Mouse (Mus musculus) midbrain, embryonic 12.5 days (tissue): Measurements from ENCODE around the gene Scarf2. TPM values are rescaled to one million over a fixed set of nuclear protein-coding genes. Genes with fewer than 3 reads are reported as not detected.

Experiments used
- ATAC-seq: fragments of 200-750 bp; cut with Nextera tagmentation; 2 replicates; pipeline ENCODE4 v1.8.0; 2017; ENCODE audit warnings: low read depth, moderate TSS enrichment, moderate library complexity; ENCODE audit not compliant: low FRiP score
- H3K27ac ChIP-seq: fragments of 300-500 bp; sonication (generic); replicated peaks from 2 replicates; pipeline ENCODE4 v1.5.1; 2016; ENCODE audit warnings: mild to moderate bottlenecking
- H3K27me3 ChIP-seq: fragments of 300-500 bp; sonication (generic); 2 replicates; pipeline ENCODE4 v1.6.1; 2016; ENCODE audit warnings: mild to moderate bottlenecking
- H3K36me3 ChIP-seq: fragments of 300-500 bp; sonication (generic); 2 replicates; pipeline ENCODE4 v1.6.1; 2016
- H3K4me1 ChIP-seq: fragments of 300-500 bp; sonication (generic); 2 replicates; pipeline ENCODE4 v1.6.1; 2016
- H3K4me2 ChIP-seq: fragments of 300-500 bp; sonication (generic); replicated peaks from 2 replicates; pipeline ENCODE4 v1.6.1; 2016; ENCODE audit warnings: mild to moderate bottlenecking, moderate library complexity
- H3K4me3 ChIP-seq: fragments of 300-500 bp; sonication (generic); 2 replicates; pipeline ENCODE4 v1.5.1; 2016; ENCODE audit warnings: mild to moderate bottlenecking
- H3K9ac ChIP-seq: fragments of 300-500 bp; sonication (generic); replicated peaks from 2 replicates; pipeline ENCODE4 v1.6.1; 2016; ENCODE audit warnings: mild to moderate bottlenecking, moderate library complexity
- H3K9me3 ChIP-seq: fragments of 300-500 bp; sonication (generic); 2 replicates; pipeline ENCODE4 v1.6.1; 2016; ENCODE audit warnings: mild to moderate bottlenecking
- WGBS: fragments of 180-500 bp; shearing (Covaris S2); methylation state at CpG from one replicate; pipeline ENCODE4 v1.1.7; 2016; 5-methylcytosine and 5-hydroxymethylcytosine counted together
- polyA plus RNA-seq: library from polyadenylated mRNA; unstranded; fragments of >200 nt; fragmentation: Nextera tagmentation; extraction: Ambion mirVana; gene quantifications from 2 replicates; pipeline ENCODE4 v1.2.1, GENCODE M21; 2016

Scarf2 gene
- polyA plus RNA-seq, 1 experiment from 2014 or later: 12.1 TPM

- Histone ChIP-seq H3K9ac (peak overlapping the region; percentile 68), H3K27me3 (peaks cover 89% of the 10 kb centered on the region), H3K27ac (peak overlapping the region; percentile 60), H3K4me2 (peak overlapping the region; percentile 92), H3K4me3 (peak overlapping the region; percentile 62), H3K4me1 (peaks cover 12% of the 10 kb centered on the region), H3K9me3 (no peaks in the 10 kb centered on the region), H3K36me3 (no peaks in the 10 kb centered on the region)
- under 1% methylated on average over 62 of the region's 103 CpGs for WGBS
- peak; percentile 65 for ATAC-seq
Measured at GRCm38 (mm10) chr16:17833681-17834399, 36.8 kb downstream of the Scarf2 start.

GRCm38 (mm10) chr16:17834543-17834942 lies 37.5 kb downstream of the Scarf2 start:
- Histone ChIP-seq H3K36me3 (peaks cover 3% of the 10 kb centered on the region; the same call in 1 of the 2 replicates), H3K4me1 (peaks cover 12% of the 10 kb centered on the region), H3K4me3 (peak overlapping the region; percentile 62), H3K9me3 (no peaks in the 10 kb centered on the region), H3K9ac (peak overlapping the region; percentile 68), H3K27ac (no peak overlapping the region), H3K4me2 (peak overlapping the region; percentile 92), H3K27me3 (peaks cover 86% of the 10 kb centered on the region)
- no peak for ATAC-seq
- WGBS: 54% methylated on average over 7 of the region's 7 CpGs

- Histone ChIP-seq H3K36me3 (peaks cover 10% of the 10 kb centered on the region; the same call in 1 of the 2 replicates), H3K9ac (no peak overlapping the region), H3K4me3 (no peak overlapping the region), H3K4me2 (no peak overlapping the region), H3K27ac (no peak overlapping the region), H3K27me3 (peaks cover 77% of the 10 kb centered on the region), H3K9me3 (no peaks in the 10 kb centered on the region), H3K4me1 (peaks cover 12% of the 10 kb centered on the region)
- ATAC-seq: no peak
- 64% methylated on average over 13 of the region's 13 CpGs for WGBS
Measured at GRCm38 (mm10) chr16:17835481-17835880, 38.4 kb downstream of the Scarf2 start.

- H3K4me1 ChIP-seq: peaks cover 7% of the 10 kb centered on the region
- 82% methylated on average over 6 of the region's 6 CpGs for WGBS
- no peak within 1 kb of the TSS for H3K4me3 ChIP-seq
- peaks cover 36% of the 10 kb centered on the region for H3K36me3 ChIP-seq
- ATAC-seq: no peak
- no peak within 1 kb of the TSS for H3K4me2 ChIP-seq
- peaks cover 51% of the 10 kb centered on the region for H3K27me3 ChIP-seq
- H3K9ac ChIP-seq: no peak within 1 kb of the TSS
- no peak within 1 kb of the TSS for H3K27ac ChIP-seq
- H3K9me3 ChIP-seq: no peaks in the 10 kb centered on the region
Measured at GRCm38 (mm10) chr16:17838051-17838450, 41.0 kb downstream of the Scarf2 start, which contains the start of gene Car15. Car15 (minus strand) TSS chr16:17838364.

GRCm38 (mm10) chr16:17839976-17840375 lies 42.9 kb downstream of the Scarf2 start:
- H3K36me3 ChIP-seq: peaks cover 55% of the 10 kb centered on the region

GRCm38 (mm10) chr16:17842437-17842836 lies 45.4 kb downstream of the Scarf2 start:
- 0 out of 2 replicates have a peak, but pooled peaks cover 7% of the 10 kb centered on the region for H3K27me3 ChIP-seq
- no peak for ATAC-seq
- H3K4me1 ChIP-seq: no peaks in the 10 kb centered on the region
- H3K4me3 ChIP-seq: no peak overlapping the region
- no peaks in the 10 kb centered on the region for H3K9me3 ChIP-seq
- 95% methylated on average over 7 of the region's 7 CpGs for WGBS
- no peak overlapping the region for H3K27ac ChIP-seq
- no peak overlapping the region for H3K9ac ChIP-seq
- peaks cover 80% of the 10 kb centered on the region for H3K36me3 ChIP-seq
- no peak overlapping the region for H3K4me2 ChIP-seq

More at GRCm38 (mm10) chr16:17839976-17840375, 42.9 kb downstream of the Scarf2 start:
- Histone ChIP-seq H3K4me2 (no peak overlapping the region), H3K27ac (no peak overlapping the region), H3K27me3 (peaks cover 32% of the 10 kb centered on the region), H3K9ac (no peak overlapping the region), H3K9me3 (no peaks in the 10 kb centered on the region), H3K4me3 (no peak overlapping the region), H3K4me1 (no peaks in the 10 kb centered on the region)
- no peak for ATAC-seq
- 88% methylated on average over 4 of the region's 4 CpGs for WGBS

- ATAC-seq: no peak
Measured at GRCm38 (mm10) chr16:17843701-17844365, 46.8 kb downstream of the Scarf2 start.

GRCm38 (mm10) chr16:17848431-17848830 lies 51.3 kb downstream of the Scarf2 start:
- 96% methylated on average over 6 of the region's 6 CpGs for WGBS
- H3K4me1 ChIP-seq: no peaks in the 10 kb centered on the region
- no peak overlapping the region for H3K4me3 ChIP-seq
- H3K9ac ChIP-seq: no peak overlapping the region
- H3K9me3 ChIP-seq: no peaks in the 10 kb centered on the region
- no peak for ATAC-seq
- H3K27me3 ChIP-seq: no peaks in the 10 kb centered on the region
- no peak overlapping the region for H3K4me2 ChIP-seq
- 0 out of 2 replicates have a peak overlapping the region, but pooled peaks have one; percentile 40 for H3K27ac ChIP-seq
- peaks cover 91% of the 10 kb centered on the region for H3K36me3 ChIP-seq

More at GRCm38 (mm10) chr16:17843701-17844365, 46.8 kb downstream of the Scarf2 start:
- 92% methylated on average over 10 of the region's 10 CpGs for WGBS
- Histone ChIP-seq H3K4me2 (no peak overlapping the region), H3K9me3 (no peaks in the 10 kb centered on the region), H3K9ac (no peak overlapping the region), H3K27ac (no peak overlapping the region), H3K4me3 (no peak overlapping the region), H3K4me1 (no peaks in the 10 kb centered on the region), H3K36me3 (peaks cover 91% of the 10 kb centered on the region), H3K27me3 (no peaks in the 10 kb centered on the region)

GRCm38 (mm10) chr16:17848928-17849327 lies 51.8 kb downstream of the Scarf2 start:
- Histone ChIP-seq H3K4me3 (no peak overlapping the region), H3K9ac (no peak overlapping the region), H3K27ac (peak overlapping the region; percentile 40; the same call in 1 of the 2 replicates), H3K36me3 (peaks cover 89% of the 10 kb centered on the region), H3K4me2 (no peak overlapping the region), H3K9me3 (no peaks in the 10 kb centered on the region), H3K4me1 (no peaks in the 10 kb centered on the region), H3K27me3 (no peaks in the 10 kb centered on the region)
- WGBS: 36% methylated on average over 1 of the region's 1 CpGs
- ATAC-seq: no peak

- no peak for ATAC-seq
- H3K36me3 ChIP-seq: peaks cover 89% of the 10 kb centered on the region
- 93% methylated on average over 6 of the region's 6 CpGs for WGBS
Measured at GRCm38 (mm10) chr16:17849486-17849885, 52.4 kb downstream of the Scarf2 start.

GRCm38 (mm10) chr16:17851331-17851730 lies 54.2 kb downstream of the Scarf2 start:
- H3K9ac ChIP-seq: no peak overlapping the region
- H3K4me3 ChIP-seq: no peak overlapping the region
- no peak overlapping the region for H3K27ac ChIP-seq
- no peaks in the 10 kb centered on the region for H3K9me3 ChIP-seq
- 93% methylated on average over 5 of the region's 5 CpGs for WGBS
- H3K4me1 ChIP-seq: no peaks in the 10 kb centered on the region
- H3K4me2 ChIP-seq: no peak overlapping the region
- H3K27me3 ChIP-seq: no peaks in the 10 kb centered on the region
- peaks cover 87% of the 10 kb centered on the region for H3K36me3 ChIP-seq
- ATAC-seq: no peak

More at GRCm38 (mm10) chr16:17849486-17849885, 52.4 kb downstream of the Scarf2 start:
- H3K4me1 ChIP-seq: no peaks in the 10 kb centered on the region
- H3K27ac ChIP-seq: no peak overlapping the region
- H3K27me3 ChIP-seq: no peaks in the 10 kb centered on the region
- H3K4me2 ChIP-seq: no peak overlapping the region
- H3K4me3 ChIP-seq: no peak overlapping the region
- H3K9ac ChIP-seq: no peak overlapping the region
- no peaks in the 10 kb centered on the region for H3K9me3 ChIP-seq

- WGBS: 97% methylated on average over 1 of the region's 1 CpGs
Measured at GRCm38 (mm10) chr16:17851860-17852259, 54.8 kb downstream of the Scarf2 start.

More at GRCm38 (mm10) chr16:17851860-17852259, 54.8 kb downstream of the Scarf2 start:
- no peak overlapping the region for H3K4me3 ChIP-seq
- no peak for ATAC-seq
- no peak overlapping the region for H3K4me2 ChIP-seq
- H3K36me3 ChIP-seq: peaks cover 87% of the 10 kb centered on the region
- no peaks in the 10 kb centered on the region for H3K9me3 ChIP-seq
- H3K9ac ChIP-seq: no peak overlapping the region
- no peaks in the 10 kb centered on the region for H3K4me1 ChIP-seq
- H3K27ac ChIP-seq: no peak overlapping the region
- no peaks in the 10 kb centered on the region for H3K27me3 ChIP-seq
